Mouse (Mus musculus): ENCODE data around the gene Cend1.

Gene Cend1

GRCm38 (mm10) chr7:141442199-141442598 lies 12.9 kb upstream of the Cend1 start:
- peak; percentile 26 for DNase-seq

GRCm38 (mm10) chr7:141441460-141441859 lies 12.2 kb upstream of the Cend1 start:
- DNase-seq = peak; percentile 39

- DNase-seq = peak; percentile 67
Observed at GRCm38 (mm10) chr7:141440613-141441012, 11.3 kb upstream of the Cend1 start.

GRCm38 (mm10) chr7:141439811-141440210 lies 10.5 kb upstream of the Cend1 start:
- DNase-seq = peak; percentile 41

GRCm38 (mm10) chr7:141439140-141439679 lies 9.9 kb upstream of the Cend1 start:
- peak; percentile 44 for DNase-seq

GRCm38 (mm10) chr7:141438201-141438968 lies 9.1 kb upstream of the Cend1 start:
- peak; percentile 86 for DNase-seq

GRCm38 (mm10) chr7:141437178-141438120 lies 8.2 kb upstream of the Cend1 start, which contains the start of gene Slc25a22:
TSS of gene Slc25a22 (minus strand) at chr7:141437892.
- peak; percentile 83 for DNase-seq

GRCm38 (mm10) chr7:141436523-141436892 lies 7.2 kb upstream of the Cend1 start:
- no peak for DNase-seq

- DNase-seq = peak; percentile 50
Observed at GRCm38 (mm10) chr7:141435856-141436522, 6.7 kb upstream of the Cend1 start.

GRCm38 (mm10) chr7:141435129-141435855 lies 6.0 kb upstream of the Cend1 start:
- peak; percentile 73 for DNase-seq

GRCm38 (mm10) chr7:141434464-141434863 lies 5.2 kb upstream of the Cend1 start:
- DNase-seq = peak; percentile 80

- DNase-seq = peak; percentile 66
Observed at GRCm38 (mm10) chr7:141433517-141434400, 4.5 kb upstream of the Cend1 start.

GRCm38 (mm10) chr7:141432741-141433516 lies 3.6 kb upstream of the Cend1 start:
- peak; percentile 93 for DNase-seq

- peak; percentile 70 for DNase-seq
Observed at GRCm38 (mm10) chr7:141432186-141432611, 2.9 kb upstream of the Cend1 start.

GRCm38 (mm10) chr7:141431434-141432185 lies 2.3 kb upstream of the Cend1 start:
- DNase-seq = peak; percentile 53

GRCm38 (mm10) chr7:141430585-141431240 lies 1.4 kb upstream of the Cend1 start:
- peak; percentile 45 for DNase-seq

GRCm38 (mm10) chr7:141429840-141430584 lies 721 bp upstream of the Cend1 start:
- peak; percentile 49 for DNase-seq

GRCm38 (mm10) chr7:141428701-141429100 lies 590 bp downstream of the Cend1 start:
- DNase-seq = peak; percentile 43

Measured in cerebellum, adult 11 months (tissue).